Mouse (Mus musculus): ENCODE data around the gene Sept8. TPM values are rescaled to one million over a fixed set of nuclear protein-coding genes. Genes with fewer than 3 reads are reported as not detected.

Sept8 gene
- total RNA-seq, 2 experiments from 2014 or later = 253 to 267 TPM

DNA sequence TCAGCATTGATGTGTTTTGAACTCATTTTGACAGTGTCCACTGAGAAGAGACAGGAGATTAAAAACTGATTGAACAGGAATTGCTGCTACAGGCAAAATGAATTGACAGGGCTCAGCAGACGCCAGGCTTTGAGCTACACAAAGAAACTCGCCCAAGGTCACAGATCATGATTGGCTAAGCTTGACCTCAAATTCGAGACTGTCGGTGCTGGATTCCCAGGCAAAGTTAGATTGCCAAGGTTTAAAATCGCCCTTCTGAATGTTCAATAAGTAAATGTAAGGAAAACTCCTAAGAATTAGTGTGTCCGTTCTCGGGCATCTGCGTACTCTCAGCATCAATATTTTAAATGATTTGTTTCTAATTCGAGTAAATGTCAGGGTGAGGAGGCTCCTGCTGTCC is 29.6 kb upstream of the Sept8 start:
- no peak for DNase-seq (ENCODE audit: low spot score in 2 of 2)
- intact Hi-C loops (cut with DNase I) = no loop called here

DNA sequence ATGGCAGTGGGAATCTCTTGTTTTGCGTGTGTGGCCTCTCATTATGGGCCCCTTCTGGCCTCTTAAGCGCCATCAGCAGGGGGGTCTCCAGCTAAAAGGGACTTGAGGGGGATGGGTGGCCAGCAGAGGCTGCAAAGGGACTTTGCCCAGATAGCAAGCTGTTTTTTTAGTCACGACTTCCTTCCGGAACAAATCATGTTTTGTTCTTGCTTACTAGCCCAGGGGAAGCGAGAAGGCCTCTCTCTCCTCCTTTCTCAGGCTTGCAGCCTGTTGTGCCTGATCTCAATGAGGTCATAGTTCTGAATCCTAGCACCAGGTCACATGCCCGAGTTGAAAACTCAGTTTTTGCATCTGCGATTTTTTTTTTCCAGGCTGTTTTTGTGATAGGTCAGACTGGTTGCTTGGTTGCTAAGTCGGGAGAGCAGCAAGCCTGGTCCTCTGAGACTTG is 27.1 kb upstream of the Sept8 start:
- intact Hi-C loops (cut with DNase I) = loop anchor here (5.0 kb wide), 1 partner anchor 75 kb away; the partner anchor contains the start of gene Kif3a
- peak in 1 of 2 experiments; percentile 26 for DNase-seq (ENCODE audit: low spot score in 2 of 2)

DNA sequence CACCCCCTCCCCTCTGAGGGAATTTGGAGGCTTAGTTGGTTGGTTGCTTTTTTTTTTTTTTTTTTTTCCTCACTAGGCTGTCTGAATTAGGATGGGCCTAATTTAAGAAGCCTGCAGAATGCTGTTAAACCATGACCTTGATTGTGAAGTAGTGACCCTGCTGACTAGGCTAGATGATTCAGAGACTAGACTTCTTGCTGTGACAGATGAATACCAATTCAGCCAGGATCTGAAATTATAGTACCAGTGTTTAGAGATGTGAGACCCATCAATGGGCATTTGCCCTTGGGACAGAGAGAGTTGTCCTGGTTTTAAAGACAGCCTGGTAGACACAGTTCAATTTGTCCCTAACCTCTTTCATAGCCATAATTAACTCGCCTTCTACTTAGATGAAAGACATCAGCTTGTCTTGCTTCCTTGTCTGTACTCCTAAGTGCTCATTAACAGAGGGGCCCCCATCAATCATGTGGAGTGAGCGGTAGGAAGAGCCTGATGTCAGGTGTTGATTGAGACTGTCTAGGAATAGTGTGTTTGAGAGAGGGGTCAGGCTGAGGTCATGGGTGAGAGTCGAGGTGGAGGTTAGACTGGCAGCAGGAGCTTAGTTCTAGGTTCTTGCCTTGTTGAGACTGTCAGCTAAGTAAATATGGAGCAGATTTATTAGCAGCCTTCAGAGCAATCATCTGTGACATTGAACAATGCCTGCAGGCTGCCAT is 25.7 kb upstream of the Sept8 start:
- intact Hi-C loops (cut with DNase I) = loop anchor here (5.0 kb wide), 1 partner anchor 74 kb away; the partner anchor contains the start of gene Kif3a
- DNase-seq (ENCODE audit: low spot score in 2 of 2) = no peak

DNA sequence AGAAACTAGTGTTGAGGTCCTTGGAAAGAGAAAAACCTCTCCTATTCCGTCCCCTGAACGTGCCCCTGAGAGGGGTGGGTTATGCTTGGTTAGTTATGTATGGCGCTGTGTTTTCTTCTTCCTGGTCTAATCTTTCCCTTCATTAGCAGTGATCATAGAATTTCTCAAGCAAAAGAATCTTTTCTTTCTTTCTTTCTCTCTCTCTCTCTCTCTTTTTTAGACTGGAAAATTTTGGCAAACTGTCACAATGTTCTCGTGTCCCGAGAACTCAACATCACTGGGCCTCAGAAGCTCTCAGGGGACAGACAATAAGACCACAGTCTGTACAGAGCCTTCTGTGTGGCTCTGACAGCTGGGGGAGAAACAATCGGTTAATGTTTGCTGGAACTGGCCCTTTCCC is 23.6 kb upstream of the Sept8 start:
- intact Hi-C loops (cut with DNase I) = no loop called here
- DNase-seq (ENCODE audit: low spot score in 2 of 2) = no peak

DNA sequence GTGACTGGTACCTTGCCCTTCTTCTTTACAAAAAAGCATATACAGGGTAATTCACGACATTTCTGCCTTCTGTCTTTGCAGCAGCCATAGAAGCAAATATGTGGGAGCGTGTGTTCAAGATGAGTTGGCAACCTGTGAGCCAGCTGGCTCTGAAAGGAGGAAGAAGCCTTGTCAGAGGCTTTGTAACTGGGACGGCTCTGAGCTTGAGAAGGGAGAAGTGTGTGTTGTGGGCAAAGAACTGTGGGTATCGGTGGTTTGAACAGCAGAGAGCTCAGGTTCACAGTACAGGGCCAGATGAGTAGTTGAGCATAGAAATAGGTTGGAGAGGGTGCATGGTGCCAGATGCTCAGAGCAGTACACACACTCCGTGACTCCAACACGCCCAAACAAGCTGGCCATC is 22.1 kb upstream of the Sept8 start:
- intact Hi-C loops (cut with DNase I) = no loop called here
- peak; percentile 61 to 78 for DNase-seq (ENCODE audit: low spot score in 2 of 2)

DNA sequence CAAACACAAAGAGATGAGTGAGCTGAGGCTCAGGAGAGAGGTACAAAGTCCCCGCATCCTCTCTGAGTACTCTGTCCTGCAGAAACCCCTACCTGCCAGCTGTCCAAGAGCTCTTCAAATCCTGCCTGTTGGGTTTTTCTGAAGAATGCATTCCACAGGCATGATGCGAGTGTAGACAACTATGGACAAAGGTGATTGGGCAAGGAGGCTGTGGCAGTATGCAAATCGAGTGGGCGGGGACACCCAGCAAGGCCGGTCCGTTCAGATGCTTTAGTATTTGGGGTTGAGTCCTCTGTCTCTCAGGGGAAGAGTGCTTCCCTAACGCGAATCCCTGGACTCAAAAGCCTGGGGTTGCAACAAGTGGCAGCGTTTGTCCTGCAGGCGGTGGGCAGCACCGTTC is 18.5 kb upstream of the Sept8 start:
- DNase-seq (ENCODE audit: low spot score in 2 of 2) = no peak
- intact Hi-C loops (cut with DNase I) = no loop called here

DNA sequence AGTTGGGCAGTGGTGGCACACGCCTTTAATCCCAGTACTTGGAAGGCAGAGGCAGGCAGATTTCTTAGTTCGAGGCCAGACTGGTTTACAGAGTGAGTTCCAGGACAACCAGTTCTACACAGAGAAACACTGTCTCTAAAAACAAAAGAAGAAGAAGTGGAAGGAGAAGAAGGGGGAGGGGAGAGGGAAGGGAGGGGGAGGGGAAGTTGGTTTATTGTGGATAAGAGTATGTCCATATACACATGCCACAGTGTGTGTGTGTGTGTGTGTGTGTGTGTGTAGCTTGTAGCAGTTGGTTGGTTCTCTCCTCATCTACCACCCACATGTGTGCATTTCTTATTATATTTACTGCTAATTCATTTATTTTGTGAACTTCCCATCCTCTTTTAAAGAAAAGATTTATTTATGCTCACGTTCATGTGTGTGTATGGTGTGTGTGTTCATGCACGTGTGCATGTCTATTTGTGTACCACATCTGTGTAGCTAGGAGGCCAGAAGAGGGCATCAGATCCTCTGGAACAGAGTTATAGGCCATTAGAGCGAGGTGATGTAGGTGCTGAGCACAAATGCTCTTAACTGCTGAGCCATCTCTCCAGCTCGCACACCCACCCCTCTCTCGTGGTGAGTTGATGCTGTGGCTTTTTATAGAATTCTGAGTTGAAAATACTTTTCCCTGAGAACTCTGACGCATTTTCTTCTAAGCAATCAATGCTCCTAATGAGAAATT is 16.9 kb upstream of the Sept8 start:
- intact Hi-C loops (cut with DNase I) = no loop called here
- DNase-seq (ENCODE audit: low spot score in 2 of 2) = peak; percentile 50 to 62

DNA sequence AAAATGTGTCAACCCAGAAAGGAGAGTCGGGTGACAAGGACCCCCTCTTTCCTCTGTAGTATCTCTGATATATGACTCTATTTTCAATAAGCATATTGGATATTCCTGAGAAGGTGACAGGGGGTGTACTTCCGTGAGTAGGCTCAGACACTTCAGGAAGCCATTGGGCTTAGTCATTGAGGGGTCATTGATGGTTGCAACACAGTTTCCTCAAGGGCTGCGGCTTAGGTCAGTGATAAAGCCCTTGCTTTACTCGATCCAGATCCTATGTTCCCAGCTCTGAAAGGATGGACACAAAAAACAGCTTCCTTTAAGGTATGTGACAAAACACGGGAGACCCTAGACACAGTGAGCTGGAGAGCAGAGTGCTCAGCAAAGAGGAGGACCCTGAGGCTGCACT is 15.3 kb upstream of the Sept8 start:
- intact Hi-C loops (cut with DNase I) = no loop called here
- no peak for DNase-seq (ENCODE audit: low spot score in 2 of 2)

DNA sequence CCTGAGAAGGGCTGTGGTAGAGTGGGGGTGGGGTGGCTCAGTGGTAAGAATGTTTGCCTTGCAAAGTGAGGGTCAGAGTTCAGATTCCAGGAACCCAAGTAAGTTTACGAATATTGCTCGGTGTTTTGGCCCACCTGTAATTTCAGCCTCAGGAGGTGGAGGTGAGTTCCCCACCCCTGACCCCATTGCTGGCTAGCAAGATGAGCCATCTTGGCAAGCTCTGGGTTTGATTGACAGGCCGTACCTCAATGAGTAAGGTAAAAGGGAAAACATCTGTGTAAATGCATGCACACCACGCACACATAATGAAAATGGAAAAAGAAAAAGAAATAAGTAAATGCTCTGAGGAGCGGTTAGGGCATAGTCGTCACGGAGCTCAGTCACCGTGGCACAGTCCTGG is 14.7 kb upstream of the Sept8 start:
- no peak for DNase-seq (ENCODE audit: low spot score in 2 of 2)
- intact Hi-C loops (cut with DNase I) = no loop called here

DNA sequence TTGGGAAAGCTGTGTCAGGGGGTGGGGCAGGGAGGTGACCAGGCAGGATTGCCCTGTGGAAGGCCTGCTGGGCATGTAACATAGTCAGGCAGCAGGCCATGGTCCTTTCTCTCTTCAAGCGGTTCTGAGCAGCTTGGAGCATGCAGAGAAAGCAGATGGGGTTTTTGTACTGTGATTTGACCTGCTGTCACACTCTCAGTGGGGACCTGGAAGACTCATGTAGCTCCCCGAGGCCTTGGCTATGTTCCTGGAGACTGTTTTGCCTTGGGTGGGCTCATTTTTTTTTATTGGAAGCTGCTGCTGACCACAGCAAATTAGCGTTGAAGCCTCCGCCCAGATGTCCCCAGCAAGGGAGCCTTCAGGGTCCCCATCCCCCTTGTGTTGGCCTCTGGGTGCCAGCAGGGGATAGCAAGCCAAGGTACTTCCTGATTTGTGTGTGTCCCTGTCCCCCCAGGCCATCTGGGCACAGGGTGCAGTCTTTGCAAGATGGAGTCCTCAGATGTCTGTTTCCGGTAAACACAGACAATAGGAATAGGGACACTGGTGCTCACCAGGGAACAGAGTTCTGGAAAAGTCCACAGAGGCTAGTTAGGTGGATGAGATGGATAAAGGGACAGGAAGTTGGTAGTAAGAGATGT is 13.9 kb upstream of the Sept8 start:
- DNase-seq (ENCODE audit: low spot score in 2 of 2) = no peak
- intact Hi-C loops (cut with DNase I) = no loop called here

DNA sequence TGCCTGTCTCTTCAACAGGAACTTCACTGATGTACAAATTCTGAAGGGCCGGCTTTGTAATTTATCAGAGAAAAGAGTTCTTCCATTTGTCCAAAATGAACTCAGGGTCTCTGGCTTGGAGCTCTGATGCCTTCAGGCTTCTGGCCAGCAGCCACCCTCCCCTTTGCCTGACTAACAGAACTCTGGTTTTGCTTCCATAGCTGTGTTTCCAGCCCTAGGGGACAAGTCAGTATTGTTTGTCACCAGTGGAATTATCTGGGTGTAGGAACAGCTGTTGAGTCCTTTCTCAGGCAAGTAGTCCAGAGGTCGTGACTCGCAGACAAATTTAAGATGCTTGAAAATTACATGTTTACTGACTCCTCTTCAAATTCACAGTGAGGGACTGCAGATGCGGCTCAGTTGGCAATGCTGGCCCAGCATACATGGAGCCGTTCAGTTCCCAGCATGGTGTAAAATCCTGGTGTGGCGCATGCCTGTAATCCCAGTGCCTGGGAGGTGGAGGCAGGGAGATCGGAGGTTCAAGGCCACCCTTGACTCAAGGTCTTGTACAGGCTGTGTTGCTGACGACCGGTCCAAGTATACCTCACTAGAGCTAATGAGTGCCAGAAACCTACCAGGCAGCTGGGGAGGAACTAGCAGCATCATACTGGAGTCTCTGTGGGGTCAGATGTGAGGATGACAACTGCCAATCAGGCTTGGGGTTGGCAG is 11.8 kb upstream of the Sept8 start:
- intact Hi-C loops (cut with DNase I) = no loop called here
- no peak for DNase-seq (ENCODE audit: low spot score in 2 of 2)

DNA sequence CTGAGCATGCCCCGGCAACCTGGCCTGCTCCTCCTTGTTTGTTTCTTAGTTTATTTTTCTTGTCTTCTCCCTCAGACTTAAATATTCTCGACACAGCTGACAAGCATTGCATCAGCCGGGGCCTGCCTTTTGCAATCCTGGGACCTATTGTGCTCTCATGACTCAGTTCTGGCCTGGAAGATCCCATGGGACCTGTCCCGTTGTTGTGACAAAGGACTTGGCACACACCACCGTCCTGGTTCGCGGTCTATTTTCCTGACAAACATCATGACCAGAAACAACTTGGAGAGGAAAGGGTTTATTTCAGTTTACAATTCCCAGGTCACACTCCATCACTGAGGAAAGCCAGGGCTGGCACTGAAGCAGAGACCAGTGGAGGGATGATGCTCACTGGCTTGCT is 10.9 kb upstream of the Sept8 start:
- intact Hi-C loops (cut with DNase I) = no loop called here
- no peak for DNase-seq (ENCODE audit: low spot score in 2 of 2)

DNA sequence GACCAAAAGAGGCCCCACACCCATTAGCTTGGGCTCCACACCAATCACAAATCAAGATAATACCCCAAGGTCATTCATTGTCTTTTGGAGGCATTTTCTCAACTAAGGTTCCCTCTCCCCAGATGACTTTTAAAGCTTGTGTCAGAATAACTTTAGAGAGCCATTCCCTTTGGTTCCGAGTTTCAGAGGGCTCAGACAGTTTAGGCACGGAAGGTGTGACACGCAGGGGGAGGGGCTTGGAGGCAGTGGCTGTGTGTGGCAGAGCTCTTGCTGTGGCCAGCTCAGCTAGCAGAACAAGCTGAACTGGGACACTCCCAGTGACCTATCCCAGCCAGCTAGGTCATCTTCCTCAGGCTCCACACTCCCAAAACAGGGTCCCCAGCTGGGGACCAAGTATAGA is 10.5 kb upstream of the Sept8 start:
- intact Hi-C loops (cut with DNase I) = no loop called here
- DNase-seq (ENCODE audit: low spot score in 2 of 2) = no peak

DNA sequence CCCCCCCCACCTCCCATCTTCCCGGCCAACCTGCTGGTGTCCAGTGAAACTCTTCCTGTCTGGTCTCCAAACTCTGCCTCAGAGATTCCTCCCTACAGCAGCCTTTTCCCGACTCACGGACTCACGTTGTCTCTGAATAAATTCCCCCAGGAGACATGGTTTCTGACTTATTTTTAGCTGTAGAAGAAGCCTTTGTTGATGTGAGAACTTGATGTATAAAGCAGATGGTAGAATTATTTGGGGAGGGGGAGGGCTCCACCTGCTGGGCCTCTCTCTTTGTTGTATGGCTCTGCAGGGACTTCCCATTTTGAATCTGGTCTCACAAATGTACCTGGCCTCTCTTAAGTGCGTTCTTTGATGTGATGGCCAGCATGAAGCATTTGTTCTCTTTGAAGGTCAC is 8.7 kb upstream of the Sept8 start:
- intact Hi-C loops (cut with DNase I) = no loop called here
- DNase-seq (ENCODE audit: low spot score in 2 of 2) = no peak

DNA sequence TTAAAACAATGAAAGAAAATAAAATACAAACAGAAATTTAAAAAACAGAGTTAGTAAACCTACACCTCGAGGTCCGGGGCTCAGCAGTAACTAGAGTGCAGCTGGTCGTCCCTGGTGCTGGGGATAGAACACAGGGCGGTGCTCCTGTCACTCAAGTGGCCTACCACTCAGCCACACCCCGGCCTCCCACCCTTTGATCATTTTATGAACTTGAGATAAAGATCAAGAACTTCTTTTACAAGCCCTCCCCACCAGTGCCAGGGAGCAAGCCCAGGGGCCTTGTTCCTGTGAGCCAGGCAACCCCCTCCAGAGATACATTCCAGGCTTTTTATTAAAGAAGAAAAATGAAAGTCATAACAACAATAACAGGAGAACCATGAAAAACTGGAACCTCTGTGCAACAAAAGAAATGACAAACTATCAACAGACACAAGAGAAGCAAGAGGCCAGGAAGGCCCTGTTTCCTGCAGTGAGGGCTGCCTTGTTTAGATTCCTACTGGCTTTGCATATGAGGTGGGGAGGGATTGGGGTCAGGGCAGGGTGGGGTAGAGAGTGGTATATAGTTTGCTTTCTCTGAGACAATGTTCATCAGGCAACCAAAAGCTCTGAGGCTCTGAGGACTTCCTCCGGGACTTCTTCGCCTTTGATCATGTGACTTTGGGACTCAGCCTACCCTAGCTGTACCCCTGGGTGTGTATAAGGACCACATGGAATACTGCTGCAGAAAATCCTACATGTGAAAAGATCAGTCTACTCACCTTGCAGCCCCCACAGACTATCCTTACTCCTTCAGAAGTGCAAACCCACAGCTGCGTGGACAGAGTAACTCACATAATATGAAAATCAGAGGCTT is 2.1 kb upstream of the Sept8 start:
- intact Hi-C loops (cut with DNase I) = no loop called here
- no peak for DNase-seq (ENCODE audit: low spot score in 2 of 2)

DNA sequence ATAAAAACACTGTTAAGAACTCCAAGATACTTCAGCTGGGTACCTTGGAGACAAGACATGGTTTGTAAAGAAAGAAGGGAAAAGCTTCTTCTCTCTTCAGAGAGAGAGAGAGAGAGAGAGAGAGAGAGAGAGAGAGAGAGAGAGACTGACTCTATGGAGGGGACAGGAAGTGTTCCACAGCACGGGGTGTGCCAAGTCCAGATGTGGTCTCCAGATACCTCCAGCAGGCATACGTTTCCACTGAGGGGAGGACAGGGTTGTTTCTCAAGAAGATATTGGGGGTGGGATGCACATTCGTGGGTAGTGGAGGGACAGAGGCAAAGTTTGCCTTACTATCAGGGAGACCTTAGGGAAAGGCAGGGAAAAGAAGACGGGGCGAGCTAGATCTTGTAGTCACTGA is 298 bp upstream of the Sept8 start:
- no peak for DNase-seq (ENCODE audit: low spot score in 2 of 2)
- intact Hi-C loops (cut with DNase I) = no loop called here

DNA sequence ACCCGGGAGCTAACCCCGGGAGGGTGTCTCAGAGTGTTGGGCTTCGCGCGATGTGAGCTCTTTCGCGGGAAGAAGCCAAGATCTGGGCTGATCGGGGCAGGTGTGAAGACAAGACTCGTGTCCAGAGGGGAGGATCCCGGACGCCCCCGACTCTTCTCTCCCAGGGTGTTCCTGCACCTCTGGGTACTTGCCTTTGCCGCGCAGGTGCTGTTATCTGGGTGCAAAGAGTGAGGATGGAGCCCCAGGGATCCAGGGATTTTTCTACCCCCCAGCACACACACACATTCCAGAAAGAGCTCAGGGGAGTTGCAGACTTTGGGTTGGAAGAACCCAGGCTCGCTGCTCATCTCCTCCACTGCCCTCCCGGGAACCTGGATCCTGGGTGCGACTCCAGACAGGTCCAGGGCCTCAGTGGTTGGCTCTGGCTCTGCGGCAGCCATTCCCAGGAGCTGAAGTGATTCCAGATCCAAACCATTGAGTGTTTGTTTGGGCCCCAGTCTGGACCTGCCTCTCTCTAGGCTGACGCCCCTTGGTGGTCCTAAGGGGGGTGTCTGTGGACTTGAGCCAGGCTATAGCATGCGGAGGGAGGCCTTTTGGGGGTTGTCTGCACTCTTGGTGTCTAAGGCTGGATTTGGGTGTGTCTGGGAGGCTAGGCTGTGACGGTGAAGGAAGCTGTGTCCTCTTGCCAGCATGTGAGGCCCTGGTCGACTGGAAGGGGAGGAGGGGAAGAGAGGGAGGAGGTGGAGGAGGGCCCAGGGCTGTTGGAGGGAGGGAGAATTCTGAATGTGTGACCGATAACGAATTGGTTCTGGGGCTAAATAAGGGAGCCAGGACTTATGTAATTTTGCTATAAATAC is 1.3 kb downstream of the Sept8 start:
- peak; percentile 70 to 82 for DNase-seq (ENCODE audit: low spot score in 2 of 2)
- intact Hi-C loops (cut with DNase I) = loop anchor here (2.0 kb wide), 1 partner anchor 50 kb away; the partner anchor contains the start of gene Gm9837
